Mouse (Mus musculus): Measurements from ENCODE around the gene Mamdc2.

The Mamdc2 gene

DNA sequence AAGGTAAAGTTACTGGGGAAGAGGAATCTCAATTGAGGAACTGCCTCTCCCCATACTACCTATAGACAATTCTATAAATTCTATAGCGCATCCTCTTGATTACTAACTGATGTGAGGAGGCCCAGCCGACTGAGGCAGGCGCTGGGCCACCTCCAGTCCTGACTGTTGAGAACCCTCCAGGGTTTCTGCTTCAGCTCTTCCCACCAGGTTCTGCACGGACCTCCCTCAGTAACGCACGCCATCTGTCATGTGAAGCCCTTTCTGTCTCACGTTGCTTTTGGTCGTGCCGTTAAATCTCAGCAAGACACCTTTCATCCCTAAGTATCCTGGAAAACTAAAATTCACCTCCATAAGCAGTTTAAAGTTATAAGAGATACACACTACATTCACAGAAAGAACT lies 191.5 kb downstream of the Mamdc2 start:
- DNase-seq = peak; percentile 44
